Mouse (Mus musculus): ENCODE data around the gene Pknox1. TPM values are rescaled to one million over a fixed set of nuclear protein-coding genes. Genes with fewer than 3 reads are reported as not detected.

Pknox1 gene
- total RNA-seq, 1 experiment from 2014 or later = 23.9 TPM

- DNase-seq = no peak
These were observed 8.3 kb upstream of the Pknox1 start for GRCm38 (mm10) chr17:31556253-31556652.

- DNase-seq = no peak
These were observed 7.2 kb upstream of the Pknox1 start for GRCm38 (mm10) chr17:31557124-31557880.

- no peak for DNase-seq
These were observed 6.5 kb upstream of the Pknox1 start for GRCm38 (mm10) chr17:31557947-31558542.

GRCm38 (mm10) chr17:31559021-31559789 is 5.3 kb upstream of the Pknox1 start:
- DNase-seq = no peak

- peak; percentile 33 for DNase-seq
These were observed 911 bp upstream of the Pknox1 start for GRCm38 (mm10) chr17:31563632-31564014.

- DNase-seq = no peak
These were observed 265 bp downstream of the Pknox1 start for GRCm38 (mm10) chr17:31564858-31565140.

- peak; percentile 65 for DNase-seq
These were observed 865 bp downstream of the Pknox1 start for GRCm38 (mm10) chr17:31565141-31566056.

GRCm38 (mm10) chr17:31566276-31566675 is 1.7 kb downstream of the Pknox1 start:
- DNase-seq = no peak

- DNase-seq = no peak
These were observed 5.2 kb downstream of the Pknox1 start for GRCm38 (mm10) chr17:31569756-31570155.

- DNase-seq = no peak
These were observed 5.9 kb downstream of the Pknox1 start for GRCm38 (mm10) chr17:31570321-31570925.

GRCm38 (mm10) chr17:31571689-31572088 is 7.2 kb downstream of the Pknox1 start:
- no peak for DNase-seq

- no peak for DNase-seq
These were observed 10.1 kb downstream of the Pknox1 start for GRCm38 (mm10) chr17:31574662-31575061.

- no peak for DNase-seq
These were observed 12.1 kb downstream of the Pknox1 start for GRCm38 (mm10) chr17:31576394-31577175.

GRCm38 (mm10) chr17:31580344-31580743 is 15.8 kb downstream of the Pknox1 start:
- no peak for DNase-seq

- DNase-seq = no peak
These were observed 18.7 kb downstream of the Pknox1 start for GRCm38 (mm10) chr17:31583185-31583584.

GRCm38 (mm10) chr17:31583781-31584180 is 19.2 kb downstream of the Pknox1 start:
- no peak for DNase-seq

- no peak for DNase-seq
These were observed 23.6 kb downstream of the Pknox1 start for GRCm38 (mm10) chr17:31588115-31588514.

- no peak for DNase-seq
These were observed 24.2 kb downstream of the Pknox1 start for GRCm38 (mm10) chr17:31588726-31589125.

- no peak for DNase-seq
These were observed 26.3 kb downstream of the Pknox1 start for GRCm38 (mm10) chr17:31590846-31591245.

- DNase-seq = no peak
These were observed 30.1 kb downstream of the Pknox1 start for GRCm38 (mm10) chr17:31594590-31594989.

- DNase-seq = no peak
These were observed 30.5 kb downstream of the Pknox1 start for GRCm38 (mm10) chr17:31595077-31595476.

Measured in adrenal gland, postnatal 25 days (tissue).